Mouse (Mus musculus) liver, embryonic 13.5 days (tissue): ENCODE measurements at regions not wholly inside any gene's neighbourhood (a gene's known extent, or its start where the extent isn't known, plus 50 kb on each side); places are given as distances from the start of the nearest gene placed in this dataset. TPM values are rescaled to one million over a fixed set of nuclear protein-coding genes. Genes with fewer than 3 reads are reported as not detected.

Source experiments
- ATAC-seq: fragments of 200-750 bp; cut with Nextera tagmentation; 2 replicates; pipeline ENCODE4 v1.8.0; 2017; ENCODE audit warnings: low read depth, mild to moderate bottlenecking, moderate number of reproducible peaks, moderate library complexity
- DNase-seq: peaks from one replicate; pipeline ENCODE4 v3.0.0; 2022
- H3K27ac ChIP-seq: fragments of 300-500 bp; sonication (generic); 2 replicates; pipeline ENCODE4 v1.5.1; 2015; ENCODE audit warnings: moderate library complexity, mild to moderate bottlenecking, inconsistent platforms
- H3K27me3 ChIP-seq: fragments of 300-500 bp; sonication (generic); 2 replicates; pipeline ENCODE4 v1.6.1; 2015; ENCODE audit warnings: mild to moderate bottlenecking, inconsistent platforms
- H3K36me3 ChIP-seq: fragments of 300-500 bp; sonication (generic); 2 replicates; pipeline ENCODE4 v1.6.1; 2015; ENCODE audit warnings: mild to moderate bottlenecking, inconsistent platforms
- H3K4me1 ChIP-seq: fragments of 300-500 bp; sonication (generic); replicated peaks from 2 replicates; pipeline ENCODE4 v1.6.1; 2015; ENCODE audit warnings: inconsistent platforms
- H3K4me2 ChIP-seq: fragments of 300-500 bp; sonication (generic); 2 replicates; pipeline ENCODE4 v1.6.1; 2015; ENCODE audit warnings: inconsistent platforms, mild to moderate bottlenecking, moderate library complexity
- H3K4me3 ChIP-seq: fragments of 300-500 bp; sonication (generic); replicated peaks from 2 replicates; pipeline ENCODE4 v1.5.1; 2015; ENCODE audit warnings: mild to moderate bottlenecking, inconsistent platforms
- H3K9ac ChIP-seq: fragments of 300-500 bp; sonication (generic); 2 replicates; pipeline ENCODE4 v1.6.1; 2015; ENCODE audit warnings: mild to moderate bottlenecking, inconsistent platforms
- H3K9me3 ChIP-seq: fragments of 300-500 bp; sonication (generic); replicated peaks from 2 replicates; pipeline ENCODE4 v1.6.1; 2016; ENCODE audit warnings: inconsistent platforms
- WGBS: fragments of 180-500 bp; shearing (Covaris S2); methylation state at CpG from one replicate; pipeline ENCODE4 v1.1.7; 2015; ENCODE audit not compliant: insufficient replicate concordance; 5-methylcytosine and 5-hydroxymethylcytosine counted together
- microRNA-seq: library from miRNA; unstranded; fragments of <30 nt; microRNA quantifications from one replicate; pipeline ENCODE4, GENCODE M21; 2016

DNA sequence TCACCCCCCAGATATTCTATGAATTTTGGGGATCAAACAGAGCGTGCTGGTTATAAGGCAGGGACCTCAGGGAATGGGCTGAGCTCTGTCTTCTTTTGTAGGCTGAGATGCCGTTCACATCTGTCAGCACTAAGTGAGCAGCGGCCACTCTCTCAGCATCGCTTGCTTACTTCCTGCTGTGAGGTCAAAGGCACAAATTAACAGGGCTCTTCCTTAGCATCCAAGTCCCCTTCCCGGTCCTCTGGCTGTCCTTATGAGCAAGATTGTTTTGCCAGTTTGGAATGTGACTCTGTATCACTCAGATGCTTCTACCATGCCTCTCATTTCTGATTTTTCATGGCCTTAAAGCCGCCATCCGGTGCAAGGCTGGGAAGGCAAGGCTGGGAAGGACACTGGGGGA lies 93.1 kb upstream of the Prox1 start:
- ATAC-seq (no peak), DNase-seq (no peak)
- Histone ChIP-seq H3K4me2 (no peak overlapping the region), H3K4me1 (no peaks in the 10 kb centered on the region), H3K27ac (no peak overlapping the region), H3K27me3 (no peaks in the 10 kb centered on the region), H3K9ac (no peak overlapping the region), H3K36me3 (no peaks in the 10 kb centered on the region), H3K9me3 (no peaks in the 10 kb centered on the region), H3K4me3 (no peak overlapping the region)
- 52% methylated on average over 7 of the region's 7 CpGs for WGBS

DNA sequence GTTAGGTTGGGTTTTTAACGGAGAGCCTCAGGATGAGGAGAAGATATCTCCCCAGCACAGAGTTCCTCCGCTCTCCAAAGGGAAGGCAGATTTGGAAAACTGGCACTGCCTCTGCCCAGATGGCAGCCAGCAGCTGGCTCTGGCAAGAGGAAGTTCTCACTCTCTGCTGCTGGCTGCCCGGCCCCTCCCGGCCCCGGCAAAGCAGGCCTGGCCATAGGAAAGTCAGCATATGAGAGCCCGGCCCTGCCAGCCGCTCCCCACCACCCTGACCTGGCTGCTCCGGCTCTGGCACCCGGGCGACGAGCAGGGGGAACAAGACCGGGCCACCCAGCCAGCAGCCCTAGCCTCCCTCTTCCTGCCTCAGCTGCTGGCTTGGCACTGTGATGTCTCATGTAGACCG lies 89.1 kb upstream of the Prox1 start:
- Histone ChIP-seq H3K9me3 (no peaks in the 10 kb centered on the region), H3K9ac (no peak overlapping the region), H3K4me3 (no peak overlapping the region), H3K4me2 (no peak overlapping the region), H3K36me3 (no peaks in the 10 kb centered on the region), H3K27me3 (no peaks in the 10 kb centered on the region), H3K27ac (no peak overlapping the region), H3K4me1 (no peaks in the 10 kb centered on the region)
- no peak for ATAC-seq
- WGBS: 74% methylated on average over 13 of the region's 13 CpGs
- DNase-seq: no peak

DNA sequence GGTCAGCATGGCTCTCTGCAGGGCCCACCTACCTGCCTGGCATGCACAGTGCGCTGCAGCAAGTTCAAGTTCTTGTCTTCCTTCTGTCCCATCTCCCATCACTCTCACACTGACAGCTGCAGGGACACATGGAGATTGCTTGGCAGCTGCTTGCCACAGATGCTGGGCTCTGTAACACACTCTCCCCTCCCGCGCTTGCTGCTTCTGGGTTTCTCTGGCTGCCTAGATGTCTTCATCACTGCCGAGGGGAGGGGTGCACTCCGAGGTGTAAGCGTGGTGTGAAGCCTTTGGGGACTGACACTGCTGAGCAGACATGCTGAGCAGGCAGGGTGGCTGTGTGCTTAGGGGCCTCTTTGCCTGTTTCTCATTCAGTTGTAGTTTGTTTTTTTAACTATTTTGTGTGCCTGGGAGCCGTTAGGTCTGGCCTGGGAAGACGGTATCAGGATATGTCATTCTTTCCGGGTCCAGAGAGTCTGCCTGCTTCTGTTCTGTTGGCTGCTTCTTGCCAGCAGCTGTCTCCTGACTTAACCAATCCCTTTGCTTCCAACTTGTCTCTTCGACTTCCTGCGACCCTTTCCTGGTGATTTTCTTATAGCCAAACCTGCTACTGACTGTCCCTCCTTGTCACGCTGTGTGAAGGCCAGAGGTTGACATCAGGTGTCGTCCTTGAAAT lies 80.2 kb upstream of the Prox1 start:
- Histone ChIP-seq H3K9ac (no peak overlapping the region), H3K9me3 (peaks cover 15% of the 10 kb centered on the region), H3K27ac (no peak overlapping the region), H3K4me1 (no peaks in the 10 kb centered on the region; the same call in 1 of the 2 replicates), H3K4me2 (no peak overlapping the region), H3K36me3 (no peaks in the 10 kb centered on the region), H3K4me3 (no peak overlapping the region), H3K27me3 (no peaks in the 10 kb centered on the region)
- 39% methylated on average over 13 of the region's 13 CpGs for WGBS
- DNase-seq (no peak), ATAC-seq (no peak)

DNA sequence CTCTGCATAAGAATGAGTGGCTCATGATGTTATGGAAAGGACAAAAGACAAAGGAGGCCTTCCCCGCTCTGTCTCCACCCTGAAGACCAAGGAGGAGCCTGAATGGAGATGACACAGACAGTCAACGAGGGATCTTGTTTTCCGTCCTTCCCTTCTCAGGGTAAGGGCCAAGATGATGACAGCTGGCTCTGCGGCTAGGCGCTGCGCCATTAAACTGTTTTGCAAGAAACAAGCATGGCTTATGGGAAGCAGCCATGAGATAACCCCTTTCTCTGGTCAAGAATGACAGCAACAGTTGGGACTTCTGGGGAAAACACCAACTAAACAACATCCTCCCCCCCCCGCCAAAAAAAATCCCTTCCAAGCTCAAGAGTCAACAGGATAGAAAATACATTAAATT lies 72.0 kb upstream of the Prox1 start:
- Histone ChIP-seq H3K4me2 (no peak overlapping the region), H3K36me3 (no peaks in the 10 kb centered on the region), H3K27me3 (no peaks in the 10 kb centered on the region), H3K4me3 (no peak overlapping the region), H3K4me1 (no peaks in the 10 kb centered on the region), H3K27ac (no peak overlapping the region), H3K9ac (no peak overlapping the region), H3K9me3 (no peaks in the 10 kb centered on the region)
- ATAC-seq (no peak), DNase-seq (no peak)
- WGBS: 73% methylated on average over 7 of the region's 7 CpGs

DNA sequence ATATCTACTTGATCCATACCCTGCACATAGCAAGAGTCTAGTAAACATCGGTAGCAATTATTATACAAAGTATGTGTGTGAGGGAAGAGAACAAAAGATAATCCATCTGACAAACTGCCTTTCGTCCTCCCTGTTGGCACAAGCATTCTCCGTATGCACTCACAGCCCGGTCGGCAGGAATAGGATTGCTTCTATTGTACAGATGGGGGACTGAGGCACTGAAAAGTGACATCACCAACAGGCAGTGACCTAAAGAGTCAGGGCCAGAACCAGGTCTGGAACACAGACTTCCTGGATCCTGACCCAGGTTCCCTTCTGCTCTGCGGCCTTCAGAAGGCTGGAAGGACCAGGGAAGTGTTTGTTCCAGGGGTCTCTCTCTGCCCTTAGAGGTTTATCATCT lies 69.3 kb upstream of the Prox1 start:
- H3K36me3 ChIP-seq: no peaks in the 10 kb centered on the region
- 73% methylated on average over 6 of the region's 6 CpGs for WGBS
- DNase-seq (no peak), ATAC-seq (no peak)
- no peaks in the 10 kb centered on the region for H3K9me3 ChIP-seq
- H3K4me1 ChIP-seq: no peaks in the 10 kb centered on the region
- no peak overlapping the region for H3K4me2 ChIP-seq
- no peak overlapping the region for H3K27ac ChIP-seq
- no peak overlapping the region for H3K4me3 ChIP-seq
- no peaks in the 10 kb centered on the region for H3K27me3 ChIP-seq
- no peak overlapping the region for H3K9ac ChIP-seq

DNA sequence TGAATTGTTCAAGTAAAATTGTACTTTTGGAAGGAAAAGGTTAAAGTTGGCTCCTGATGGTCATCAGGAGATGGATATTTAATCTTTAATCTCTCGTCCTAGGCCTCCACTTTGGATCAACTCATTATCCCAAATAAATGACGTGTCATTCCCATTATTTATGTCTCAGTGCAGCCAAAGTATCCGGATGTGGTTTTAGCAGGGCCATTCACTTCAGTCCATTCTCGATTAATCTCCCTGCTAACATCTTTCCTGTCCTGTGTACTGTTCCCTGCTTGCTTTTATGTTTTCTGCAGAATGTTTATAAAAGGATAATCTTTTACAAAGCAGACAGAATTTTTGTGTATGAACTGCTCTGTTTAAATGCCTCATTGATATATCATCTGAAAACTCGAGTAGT lies 60.4 kb upstream of the Prox1 start:
- no peak overlapping the region for H3K4me3 ChIP-seq
- H3K27me3 ChIP-seq: no peaks in the 10 kb centered on the region
- H3K4me2 ChIP-seq: no peak overlapping the region
- H3K4me1 ChIP-seq: no peaks in the 10 kb centered on the region; the same call in 1 of the 2 replicates
- DNase-seq (no peak), ATAC-seq (no peak)
- H3K9me3 ChIP-seq: no peaks in the 10 kb centered on the region
- H3K36me3 ChIP-seq: no peaks in the 10 kb centered on the region
- 43% methylated on average over 5 of the region's 5 CpGs for WGBS
- H3K9ac ChIP-seq: no peak overlapping the region
- H3K27ac ChIP-seq: no peak overlapping the region

DNA sequence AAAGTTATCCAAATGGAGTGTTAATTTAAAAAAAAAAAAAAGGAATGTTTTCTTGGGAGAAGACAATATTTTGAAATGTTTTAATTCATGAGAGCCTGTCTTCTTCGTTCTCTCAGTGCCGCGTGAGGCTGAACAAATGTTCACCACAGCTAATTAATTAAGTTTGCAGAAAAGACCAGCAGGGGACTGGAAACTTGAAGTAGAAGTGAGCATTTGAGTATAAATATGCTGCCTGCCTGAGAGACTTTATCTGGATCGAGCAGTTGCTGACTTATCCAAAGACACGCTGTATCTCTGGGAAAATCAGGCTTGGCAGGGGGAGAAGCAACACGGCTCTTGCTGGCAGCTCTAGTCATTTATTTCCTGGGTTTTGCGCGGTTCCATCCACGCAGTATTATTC lies 49.9 kb upstream of the Prox1 start:
- Histone ChIP-seq H3K9ac (no peak overlapping the region), H3K4me1 (no peaks in the 10 kb centered on the region), H3K9me3 (peaks cover 1% of the 10 kb centered on the region; the same call in 1 of the 2 replicates), H3K4me3 (no peak overlapping the region), H3K36me3 (no peaks in the 10 kb centered on the region), H3K27me3 (no peaks in the 10 kb centered on the region), H3K27ac (no peak overlapping the region), H3K4me2 (no peak overlapping the region)
- 50% methylated on average over 9 of the region's 9 CpGs for WGBS
- no peak for DNase-seq
- no peak for ATAC-seq

Small RNA genes lying in the stretch of these regions (microRNA-seq; reads per million reads assigned to microRNA genes)
- not detected for gene Gm47294
